ENCODE assay signal across 28 mouse cellular contexts in genomic region chr14:120300814-120301213, GRCm38 (mm10). TPM values are rescaled to one million over a fixed set of nuclear protein-coding genes. Genes with fewer than 3 reads are reported as not detected.
DNase-seq lines count a peak whose midpoint lies in the region; ATAC-seq and TF ChIP-seq lines count a peak whose summit lies in the region.
"Had no signal": no experiment of that assay in that cellular context is flagged by ENCODE, and none has a peak within 500 bp of the region (broad histone marks: within the 10 kb centered on the region; RNA-seq: fewer than 3 reads in every experiment).

No protein-coding gene starts in this region.

- peaks cover 5% of the 10 kb centered on the region; the same call in 1 of the 2 replicates for H3K36me3 ChIP-seq in heart, embryonic 13.5 days
- H3K36me3 ChIP-seq: embryonic facial prominence, embryonic 13.5 days; forebrain, embryonic 12.5 days; hindbrain, embryonic 12.5 days; intestine, embryonic 15.5 days; neural tube, embryonic 15.5 days had no signal

- no peak for DNase-seq in gastrocnemius, adult 2 months
- no peak for DNase-seq in gastrocnemius, postnatal 10 days
- DNase-seq in heart, postnatal 36 days: no peak
- DNase-seq in layer of hippocampus, adult 2 months (ENCODE audit: low spot score in 2 of 2): no peak
- no peak for DNase-seq in layer of hippocampus, adult 9-11 months
- DNase-seq in Muller cell, postnatal 12 days (ENCODE audit: inconsistent ontology term): peak; percentile 83
- no peak for DNase-seq in thymus, adult 18-20 months
- DNase-seq: adrenal gland, postnatal 14 days; cerebellum, adult 11-12 months; cerebellum, adult 9-11 months; embryo, embryonic 11 days; forebrain, postnatal 0 days; gastrocnemius, postnatal 25 days; kidney, adult 8-10 months; kidney, postnatal 10 days; liver; lung, embryonic 14.5 days; midbrain, embryonic 14.5 days; right cerebral cortex, postnatal 25 days; thymus, postnatal 36 days had no signal

- no peak overlapping the region for H3K4me2 ChIP-seq in heart, embryonic 13.5 days
- H3K4me2 ChIP-seq: embryonic facial prominence, embryonic 13.5 days; forebrain, embryonic 12.5 days; hindbrain, embryonic 12.5 days; intestine, embryonic 15.5 days; neural tube, embryonic 15.5 days had no signal

- peaks cover 83% of the 10 kb centered on the region for H3K4me1 ChIP-seq in heart, embryonic 13.5 days

- intact Hi-C loops in gastrocnemius, adult 2 months (cut with DNase I): no loop called here
- intact Hi-C loops in heart, postnatal 36 days (cut with DNase I): no loop called here

- H3K9ac ChIP-seq in heart, embryonic 13.5 days: no peak overlapping the region
- H3K9ac ChIP-seq: embryonic facial prominence, embryonic 13.5 days; forebrain, embryonic 12.5 days; forebrain, postnatal 0 days; hindbrain, embryonic 12.5 days; intestine, embryonic 15.5 days; liver, embryonic 14.5 days; lung, embryonic 14.5 days; neural tube, embryonic 15.5 days had no signal

- WGBS in heart, embryonic 13.5 days: 79% methylated on average over 4 of the region's 4 CpGs

- ATAC-seq in heart, embryonic 13.5 days (ENCODE audit: extremely low read depth, insufficient number of reproducible peaks, low FRiP score, low TSS enrichment): no peak
- ATAC-seq: forebrain, postnatal 0 days; hindbrain, postnatal 0 days; intestine, embryonic 15.5 days had no signal

- TF ChIP-seq CTCF in gastrocnemius, adult 2 months (IDR thresholded peaks at IDR 0.05): no peak
- TF ChIP-seq CTCF in layer of hippocampus, adult 2 months (conservative IDR thresholded peaks at IDR 0.05): no peak

- H3K9me3 ChIP-seq in heart, embryonic 13.5 days: no peaks in the 10 kb centered on the region
- H3K9me3 ChIP-seq: embryonic facial prominence, embryonic 13.5 days; forebrain, embryonic 12.5 days; hindbrain, embryonic 12.5 days; intestine, embryonic 15.5 days; neural tube, embryonic 15.5 days had no signal

- H3K27ac ChIP-seq in gastrocnemius, adult 2 months: peak overlapping the region; percentile 94
- H3K27ac ChIP-seq in heart, embryonic 13.5 days (replicated peaks): peak overlapping the region; percentile 94
- H3K27ac ChIP-seq in layer of hippocampus, adult 2 months: peak overlapping the region; percentile 86
- H3K27ac ChIP-seq: embryonic facial prominence, embryonic 13.5 days; forebrain, embryonic 12.5 days; hindbrain, embryonic 12.5 days; hindbrain, postnatal 0 days; liver, embryonic 14.5 days; neural tube, embryonic 15.5 days had no signal

- peak overlapping the region; percentile 11; the same call in 1 of the 2 replicates for H3K4me3 ChIP-seq in gastrocnemius, adult 2 months
- H3K4me3 ChIP-seq in heart, embryonic 13.5 days: no peak overlapping the region
- no peak overlapping the region for H3K4me3 ChIP-seq in layer of hippocampus, adult 2 months
- H3K4me3 ChIP-seq: embryonic facial prominence, embryonic 13.5 days; forebrain, embryonic 12.5 days; hindbrain, embryonic 12.5 days; intestine, embryonic 15.5 days; neural tube, embryonic 15.5 days had no signal

- H3K27me3 ChIP-seq in heart, embryonic 13.5 days (replicated peaks): no peaks in the 10 kb centered on the region
- H3K27me3 ChIP-seq: embryonic facial prominence, embryonic 13.5 days; forebrain, embryonic 12.5 days; hindbrain, embryonic 12.5 days; intestine, embryonic 15.5 days; neural tube, embryonic 15.5 days had no signal

RNA-seq across cellular contexts. Expression of gene Mbnl2, which starts 25.3 kb away (rescaled TPM):
- total RNA-seq in gastrocnemius, adult 2 months (2021): 100 to 1,000 TPM; 282 to 352 TPM
- total RNA-seq in gastrocnemius, postnatal 10 days (2021): 100 to 1,000 TPM; 213 to 224 TPM
- polyA plus RNA-seq in heart, embryonic 13.5 days (2015; fragmentation: Nextera tagmentation; extraction: Ambion mirVana): 88.9 and 92.5 TPM in 2 replicates
- total RNA-seq in heart, postnatal 36 days (2021): 100 to 1,000 TPM; 248 to 254 TPM
- total RNA-seq in layer of hippocampus, adult 2 months (2021): 100 to 1,000 TPM; 244 to 250 TPM
